Mouse (Mus musculus) urinary bladder, adult 2 months (tissue): ENCODE measurements at regions not wholly inside any gene's neighbourhood (a gene's known extent, or its start where the extent isn't known, plus 50 kb on each side); places are given as distances from the start of the nearest gene placed in this dataset.

Experiments used
- DNase-seq: peaks from one replicate; pipeline ENCODE4 v3.0.0; 2022; ENCODE audit warnings: low spot score

GRCm38 (mm10) chr3:41151989-41152388 lies 69.1 kb upstream of the Pgrmc2 start:
- no peak for DNase-seq

GRCm38 (mm10) chr3:41140391-41140790 lies 57.5 kb upstream of the Pgrmc2 start:
- no peak for DNase-seq

GRCm38 (mm10) chr3:41137931-41138330 lies 55.1 kb upstream of the Pgrmc2 start:
- no peak for DNase-seq

- DNase-seq: no peak
These were observed 50.0 kb upstream of the Pgrmc2 start for GRCm38 (mm10) chr3:41132889-41133288.
